Comparison of ENCODE assay signal across 12 mouse cellular contexts in genomic region chr11:49086858-49087361, GRCm38 (mm10). TPM values are rescaled to one million over a fixed set of nuclear protein-coding genes. Genes with fewer than 3 reads are reported as not detected.
A peak's percentile ranks its signal among the peaks of the same experiment; 100 is the strongest.
DNase-seq lines count a peak whose midpoint lies in the region; ATAC-seq and TF ChIP-seq lines count a peak whose summit lies in the region.
"Had no signal": no experiment of that assay in that cellular context is flagged by ENCODE, and none has a peak within 500 bp of the region (broad histone marks: within the 10 kb centered on the region; RNA-seq: fewer than 3 reads in every experiment).

No protein-coding gene starts in this region.

- no peaks in the 10 kb centered on the region for H3K27me3 ChIP-seq in testis, adult 2 months (ENCODE audit: control insufficient read depth, insufficient read depth, low read length)
- H3K27me3 ChIP-seq in liver, embryonic 16.5 days (ENCODE audit: control insufficient read depth, insufficient read depth, low read depth, low read length): no peaks in the 10 kb centered on the region
- H3K27me3 ChIP-seq: neural tube, embryonic 15.5 days had no signal

- H3K27ac ChIP-seq in gastrocnemius, adult 2 months: peak overlapping the region; percentile 77
- peak overlapping the region; percentile 77 for H3K27ac ChIP-seq in testis, adult 2 months (ENCODE audit: control insufficient read depth, insufficient read depth, low read depth, low read length)
- peak overlapping the region; percentile 50 for H3K27ac ChIP-seq in liver, embryonic 16.5 days (ENCODE audit: low read length)
- H3K27ac ChIP-seq: neural tube, embryonic 15.5 days had no signal

- H3K36me3 ChIP-seq in testis, adult 2 months (ENCODE audit: control insufficient read depth, insufficient read depth, low read length): no peaks in the 10 kb centered on the region
- H3K36me3 ChIP-seq in liver, embryonic 16.5 days (ENCODE audit: control insufficient read depth, insufficient read depth): no peaks in the 10 kb centered on the region
- H3K36me3 ChIP-seq: neural tube, embryonic 15.5 days had no signal

- DNase-seq in gastrocnemius, adult 2 months: no peak
- DNase-seq in gastrocnemius, adult 8-10 months (ENCODE audit: low spot score in 2 of 2): no peak
- DNase-seq in testis, postnatal 14 days (ENCODE audit: low spot score): no peak
- DNase-seq in thymus, postnatal 4 days: peak; percentile 63
- no peak for DNase-seq in urinary bladder, postnatal 36 days (ENCODE audit: low spot score in 2 of 2)
- DNase-seq in gastrocnemius, postnatal 25 days: no peak
- DNase-seq: gastrocnemius, postnatal 10 days had no signal

- ATAC-seq in liver, embryonic 16.5 days (ENCODE audit: low read depth): no peak

- peak overlapping the region; percentile 26 for H3K9ac ChIP-seq in liver, embryonic 16.5 days (ENCODE audit: low read depth, low read length)
- H3K9ac ChIP-seq: neural tube, embryonic 15.5 days had no signal

- no peaks in the 10 kb centered on the region for H3K9me3 ChIP-seq in liver, embryonic 16.5 days (replicated peaks; ENCODE audit: control insufficient read depth, low read length)
- H3K9me3 ChIP-seq: neural tube, embryonic 15.5 days had no signal

- TF ChIP-seq CTCF in gastrocnemius, adult 2 months (IDR thresholded peaks at IDR 0.05): no peak
- TF ChIP-seq CTCF in testis, adult 2 months (IDR thresholded peaks at IDR 0.05; ENCODE audit: control insufficient read depth, insufficient read depth, insufficient replicate concordance, low read depth, low read length): no peak

- WGBS in liver, embryonic 16.5 days (ENCODE audit: insufficient replicate concordance): 43% methylated on average over 6 of the region's 6 CpGs

- H3K4me3 ChIP-seq in gastrocnemius, adult 2 months: peak overlapping the region; percentile 67
- H3K4me3 ChIP-seq in testis, adult 2 months (ENCODE audit: control insufficient read depth, low read depth, low read length): peak overlapping the region; percentile 24
- peak overlapping the region; percentile 23 for H3K4me3 ChIP-seq in liver, embryonic 16.5 days (ENCODE audit: low read depth, low read length)
- H3K4me3 ChIP-seq: neural tube, embryonic 15.5 days had no signal

- TF ChIP-seq POLR2A in testis, adult 2 months (IDR thresholded peaks at IDR 0.05; ENCODE audit: control insufficient read depth, low read depth, low read length): no peak

- intact Hi-C loops in gastrocnemius, adult 2 months (cut with DNase I): loop anchor here (10.0 kb wide), 1 partner anchor 92 kb away; the partner anchor contains the start of genes Gm12185 and Tgtp1

- H3K4me2 ChIP-seq in liver, embryonic 16.5 days (ENCODE audit: low read depth, low read length): peak overlapping the region; percentile 43
- H3K4me2 ChIP-seq: neural tube, embryonic 15.5 days had no signal

- peaks cover 7% of the 10 kb centered on the region for H3K4me1 ChIP-seq in testis, adult 2 months (ENCODE audit: control insufficient read depth, insufficient read depth, low read length)
- peaks cover 72% of the 10 kb centered on the region for H3K4me1 ChIP-seq in liver, embryonic 16.5 days (ENCODE audit: control insufficient read depth, low read depth, low read length)
- H3K4me1 ChIP-seq: neural tube, embryonic 15.5 days had no signal

RNA-seq across cellular contexts. Expression of gene Ifi47, which starts 10.5 kb away (rescaled TPM):
- under 1 TPM; 0.84 TPM for total RNA-seq in gastrocnemius, adult 2 months (2021)
- 1 to 10 TPM in 2 of 4 experiments, under 1 TPM in 2; 0.58 to 1.1 (median 0.89) TPM for total RNA-seq in gastrocnemius, adult 8-10 months (2022)
- polyA plus RNA-seq in testis, adult 2 months (2012; rRNA removed): 0.37 and 0.42 TPM in 2 replicates
- polyA plus RNA-seq in liver, embryonic 16.5 days (2015; fragmentation: Nextera tagmentation; extraction: Ambion mirVana): 7.0 and 7.9 TPM in 2 replicates
- 1 to 10 TPM in 1 of 2 experiments, under 1 TPM in 1; 0.56 to 1.1 TPM for total RNA-seq in gastrocnemius, postnatal 25 days (2021)

RNA-seq across cellular contexts. Expression of gene Tgtp2, which starts 22.9 kb away (rescaled TPM):
- total RNA-seq in gastrocnemius, adult 2 months (2021): 1 to 10 TPM in 1 of 2 experiments, under 1 TPM in 1; 0.66 to 1.3 TPM
- under 1 TPM in 3 of 4 experiments, not detected in 1; 0.29 to 0.53 (median 0.43) TPM for total RNA-seq in gastrocnemius, adult 8-10 months (2022)
- 0.08 and 0.63 TPM in 2 replicates for polyA plus RNA-seq in testis, adult 2 months (2012; rRNA removed)
- 0.35 and 0.57 TPM in 2 replicates for polyA plus RNA-seq in liver, embryonic 16.5 days (2015; fragmentation: Nextera tagmentation; extraction: Ambion mirVana)
- under 1 TPM; 0.28 to 0.38 TPM for total RNA-seq in gastrocnemius, postnatal 25 days (2021)
- total RNA-seq: gastrocnemius, postnatal 10 days had no signal
- polyA plus RNA-seq: kidney, embryonic 14.5 days had no signal

RNA-seq across cellular contexts. Expression of gene Olfr1396, which starts 27.8 kb away (rescaled TPM):
- total RNA-seq in gastrocnemius, adult 2 months (2021): not detected
- not detected for total RNA-seq in gastrocnemius, adult 8-10 months (2022)
- polyA plus RNA-seq in testis, adult 2 months (2012; rRNA removed): not detected in 2 replicates
- polyA plus RNA-seq in liver, embryonic 16.5 days (2015; fragmentation: Nextera tagmentation; extraction: Ambion mirVana): not detected in 2 replicates
- not detected for total RNA-seq in gastrocnemius, postnatal 25 days (2021)
- total RNA-seq: gastrocnemius, postnatal 10 days had no signal
- polyA plus RNA-seq: kidney, embryonic 14.5 days; neural tube, embryonic 15.5 days had no signal

RNA-seq across cellular contexts. Expression of gene 9930111J21Rik2, which starts 35.9 kb away (rescaled TPM):
- 1 to 10 TPM; 1.0 to 2.5 TPM for total RNA-seq in gastrocnemius, adult 2 months (2021)
- 1 to 10 TPM in 2 of 4 experiments, under 1 TPM in 2; 0.70 to 1.2 (median 1.0) TPM for total RNA-seq in gastrocnemius, adult 8-10 months (2022)
- polyA plus RNA-seq in testis, adult 2 months (2012; rRNA removed): 0.35 TPM in 2 replicates
- polyA plus RNA-seq in liver, embryonic 16.5 days (2015; fragmentation: Nextera tagmentation; extraction: Ambion mirVana): 1.3 and 1.5 TPM in 2 replicates
- total RNA-seq in gastrocnemius, postnatal 25 days (2021): 1 to 10 TPM; 1.2 to 1.5 TPM

RNA-seq across cellular contexts. Expression of gene Olfr1395, which starts 55.2 kb away (rescaled TPM):
- not detected for total RNA-seq in gastrocnemius, adult 2 months (2021)
- total RNA-seq in gastrocnemius, adult 8-10 months (2022): not detected
- not detected in 2 replicates for polyA plus RNA-seq in testis, adult 2 months (2012; rRNA removed)
- not detected in 2 replicates for polyA plus RNA-seq in liver, embryonic 16.5 days (2015; fragmentation: Nextera tagmentation; extraction: Ambion mirVana)
- total RNA-seq in gastrocnemius, postnatal 25 days (2021): not detected
- total RNA-seq: gastrocnemius, postnatal 10 days had no signal
- polyA plus RNA-seq: kidney, embryonic 14.5 days; limb, embryonic 14.5 days; neural tube, embryonic 15.5 days had no signal
